Mouse (Mus musculus) 3134 (cell line): ENCODE results near the gene Ppp1r1a.

Source experiments
- DNase-seq: peaks from one replicate; pipeline ENCODE4 v3.0.0-alpha.2; 2011; ENCODE audit warnings: low spot score; ENCODE audit not compliant: insufficient read length; ENCODE audit errors: extremely low read depth

Gene Ppp1r1a

GRCm38 (mm10) chr15:103537822-103538213 is at the start of gene Ppp1r1a:
Gene Ppp1r1a (minus strand): TSS chr15:103538003.
- no peak for DNase-seq

- no peak for DNase-seq
These were observed 48.1 kb upstream of the Ppp1r1a start for GRCm38 (mm10) chr15:103585876-103586275.

- no peak for DNase-seq
These were observed 27.2 kb upstream of the Ppp1r1a start, which contains the start of gene Glycam1 for GRCm38 (mm10) chr15:103564981-103565380. Gene Glycam1 (minus strand): TSS chr15:103565081.

GRCm38 (mm10) chr15:103552096-103552690 is 14.4 kb upstream of the Ppp1r1a start:
- DNase-seq, result peak; percentile 6

- no peak for DNase-seq
These were observed 13.2 kb upstream of the Ppp1r1a start for GRCm38 (mm10) chr15:103551053-103551452.

GRCm38 (mm10) chr15:103549475-103549874 is 11.7 kb upstream of the Ppp1r1a start:
- no peak for DNase-seq

- DNase-seq, result no peak
These were observed 10.2 kb upstream of the Ppp1r1a start for GRCm38 (mm10) chr15:103547983-103548382.

- no peak for DNase-seq
These were observed 4.7 kb upstream of the Ppp1r1a start for GRCm38 (mm10) chr15:103542526-103542925.

GRCm38 (mm10) chr15:103540646-103541045 is 2.8 kb upstream of the Ppp1r1a start:
- no peak for DNase-seq

- DNase-seq, result no peak
These were observed 1.5 kb upstream of the Ppp1r1a start for GRCm38 (mm10) chr15:103539259-103539658.

GRCm38 (mm10) chr15:103537011-103537821 is 587 bp downstream of the Ppp1r1a start:
- DNase-seq, result no peak

- no peak for DNase-seq
These were observed 1.3 kb downstream of the Ppp1r1a start for GRCm38 (mm10) chr15:103536456-103536855.

- DNase-seq, result no peak
These were observed 2.0 kb downstream of the Ppp1r1a start for GRCm38 (mm10) chr15:103535786-103536185.

GRCm38 (mm10) chr15:103535030-103535429 is 2.8 kb downstream of the Ppp1r1a start:
- no peak for DNase-seq

- no peak for DNase-seq
These were observed 3.7 kb downstream of the Ppp1r1a start for GRCm38 (mm10) chr15:103534054-103534620.

- DNase-seq, result no peak
These were observed 7.4 kb downstream of the Ppp1r1a start for GRCm38 (mm10) chr15:103530372-103530771.

- no peak for DNase-seq
These were observed 14.6 kb downstream of the Ppp1r1a start for GRCm38 (mm10) chr15:103523156-103523555.

- no peak for DNase-seq
These were observed 15.2 kb downstream of the Ppp1r1a start for GRCm38 (mm10) chr15:103522458-103523099.

GRCm38 (mm10) chr15:103519386-103520378 is 18.1 kb downstream of the Ppp1r1a start:
- DNase-seq, result no peak
